23 mouse cellular contexts compared by ENCODE assay signal in genomic region chr5:52623099-52623498, GRCm38 (mm10).
"Had no signal": no experiment of that assay in that cellular context is flagged by ENCODE, and none has a peak within 500 bp of the region (broad histone marks: within the 10 kb centered on the region; RNA-seq: fewer than 3 reads in every experiment).

No protein-coding gene starts in this region.

- H3K4me3 ChIP-seq: intestine, embryonic 15.5 days; kidney, embryonic 15.5 days; left cerebral cortex, adult 2 months; limb, embryonic 12.5 days; liver, embryonic 12.5 days; liver, embryonic 15.5 days; lung, embryonic 15.5 days; megakaryocyte, embryonic 14.5 days; midbrain, embryonic 12.5 days; midbrain, embryonic 15.5 days; neural tube, embryonic 13.5 days had no signal

- H3K36me3 ChIP-seq: intestine, embryonic 15.5 days; kidney, embryonic 15.5 days; limb, embryonic 12.5 days; liver, embryonic 12.5 days; liver, embryonic 15.5 days; lung, embryonic 15.5 days; midbrain, embryonic 12.5 days; midbrain, embryonic 15.5 days; neural tube, embryonic 13.5 days had no signal

- DNase-seq: kidney, adult 11 months; kidney, adult 8-10 months; kidney, postnatal 10 days; kidney, postnatal 36 days; layer of hippocampus, postnatal 36 days; liver; lung, adult 18-20 months; lung, postnatal 10 days; lung, postnatal 36 days; thymus, adult 2 months; thymus, postnatal 14 days; thymus, postnatal 4 days had no signal

- ATAC-seq: intestine, embryonic 15.5 days; liver, embryonic 12.5 days; midbrain, embryonic 15.5 days had no signal

- H3K27ac ChIP-seq: intestine, embryonic 15.5 days; kidney, embryonic 15.5 days; left cerebral cortex, adult 2 months; limb, embryonic 12.5 days; liver, embryonic 12.5 days; liver, embryonic 15.5 days; lung, embryonic 15.5 days; midbrain, embryonic 12.5 days; midbrain, embryonic 15.5 days; neural tube, embryonic 13.5 days had no signal

- H3K9me3 ChIP-seq: intestine, embryonic 15.5 days; kidney, embryonic 15.5 days; limb, embryonic 12.5 days; liver, embryonic 12.5 days; liver, embryonic 15.5 days; lung, embryonic 15.5 days; megakaryocyte, embryonic 14.5 days; midbrain, embryonic 12.5 days; midbrain, embryonic 15.5 days; neural tube, embryonic 13.5 days had no signal

- H3K9ac ChIP-seq: intestine, embryonic 15.5 days; kidney, embryonic 15.5 days; limb, embryonic 12.5 days; liver, embryonic 12.5 days; liver, embryonic 15.5 days; lung, embryonic 15.5 days; midbrain, embryonic 12.5 days; midbrain, embryonic 15.5 days; neural tube, embryonic 13.5 days had no signal

- H3K27me3 ChIP-seq: intestine, embryonic 15.5 days; kidney, embryonic 15.5 days; lung, embryonic 15.5 days; midbrain, embryonic 15.5 days; neural tube, embryonic 13.5 days had no signal

- H3K4me2 ChIP-seq: intestine, embryonic 15.5 days; kidney, embryonic 15.5 days; limb, embryonic 12.5 days; liver, embryonic 12.5 days; liver, embryonic 15.5 days; lung, embryonic 15.5 days; midbrain, embryonic 12.5 days; midbrain, embryonic 15.5 days; neural tube, embryonic 13.5 days had no signal
